ENCODE assay signal across 22 mouse cellular contexts in genomic region chr12:78952484-78952883, GRCm38 (mm10). TPM values are rescaled to one million over a fixed set of nuclear protein-coding genes. Genes with fewer than 3 reads are reported as not detected.
DNase-seq lines count a peak whose midpoint lies in the region; ATAC-seq and TF ChIP-seq lines count a peak whose summit lies in the region.
"Had no signal": no experiment of that assay in that cellular context is flagged by ENCODE, and none has a peak within 500 bp of the region (broad histone marks: within the 10 kb centered on the region; RNA-seq: fewer than 3 reads in every experiment).

No protein-coding gene starts in this region.

- no peak for TF ChIP-seq CTCF in kidney, adult 2 months (conservative IDR thresholded peaks at IDR 0.05; ENCODE audit: insufficient read depth, insufficient read length, low read depth, low read length)

- H3ac ChIP-seq in myocyte (ENCODE audit: control insufficient read depth, insufficient read length) = no peak overlapping the region

- H3K9me3 ChIP-seq in heart, embryonic 13.5 days = peaks cover 21% of the 10 kb centered on the region
- H3K9me3 ChIP-seq: liver, embryonic 13.5 days; lung, embryonic 15.5 days had no signal

- intact Hi-C loops in left cerebral cortex, postnatal 4 days (cut with DNase I) = no loop called here

- no peaks in the 10 kb centered on the region for H3K36me3 ChIP-seq in heart, embryonic 13.5 days
- H3K36me3 ChIP-seq in myocyte (ENCODE audit: control insufficient read depth, insufficient read depth) = no peaks in the 10 kb centered on the region
- no peaks in the 10 kb centered on the region for H3K36me3 ChIP-seq in kidney, adult 2 months (ENCODE audit: control insufficient read depth, insufficient read depth, low read length)
- H3K36me3 ChIP-seq: forebrain, embryonic 15.5 days; limb, embryonic 13.5 days; liver, embryonic 13.5 days; lung, embryonic 15.5 days; midbrain, embryonic 10.5 days; neural tube, embryonic 12.5 days had no signal

- DNase-seq in heart, postnatal 4 days = no peak
- DNase-seq in left cerebral cortex, postnatal 4 days = peak; percentile 54
- no peak for DNase-seq in left cerebral cortex, adult 18-20 months (ENCODE audit: low spot score in 2 of 2)
- peak; percentile 86 for DNase-seq in cerebellum, adult 8-10 months
- DNase-seq in kidney, adult 2 months = no peak
- no peak for DNase-seq in thymus, postnatal 10 days (ENCODE audit: low spot score in 2 of 2)
- DNase-seq: B cell, adult 2 months; kidney, adult 11 months; kidney, postnatal 10 days; layer of hippocampus, adult 9-11 months; liver, embryonic 13.5 days; lung, postnatal 4 days; thymus, postnatal 4 days had no signal

- no peak overlapping the region for H3K4me3 ChIP-seq in heart, embryonic 13.5 days
- no peak overlapping the region for H3K4me3 ChIP-seq in myocyte
- no peak overlapping the region for H3K4me3 ChIP-seq in kidney, adult 2 months (ENCODE audit: insufficient read depth, low read depth, low read length)
- H3K4me3 ChIP-seq: forebrain, embryonic 15.5 days; hindbrain, embryonic 15.5 days; limb, embryonic 13.5 days; liver, embryonic 13.5 days; lung, embryonic 15.5 days; midbrain, embryonic 10.5 days; neural tube, embryonic 12.5 days had no signal

- no peaks in the 10 kb centered on the region for H3K79me2 ChIP-seq in myocyte (ENCODE audit: control insufficient read depth, insufficient read depth)

- peaks cover 9% of the 10 kb centered on the region; the same call in 1 of the 2 replicates for H3K4me1 ChIP-seq in heart, embryonic 13.5 days
- no peaks in the 10 kb centered on the region for H3K4me1 ChIP-seq in kidney, adult 2 months (ENCODE audit: control insufficient read depth, insufficient read depth, low read length)
- H3K4me1 ChIP-seq: forebrain, embryonic 15.5 days; hindbrain, embryonic 15.5 days; limb, embryonic 13.5 days; liver, embryonic 13.5 days; lung, embryonic 15.5 days; neural tube, embryonic 12.5 days had no signal

- H3K9ac ChIP-seq in heart, embryonic 13.5 days = 0 out of 2 replicates have a peak overlapping the region, but pooled peaks have one; percentile 24
- H3K9ac ChIP-seq: forebrain, embryonic 15.5 days; hindbrain, embryonic 15.5 days; limb, embryonic 13.5 days; liver, embryonic 13.5 days; lung, embryonic 15.5 days; neural tube, embryonic 12.5 days had no signal

- peak overlapping the region; percentile 30 for H3K4me2 ChIP-seq in heart, embryonic 13.5 days
- peak overlapping the region; percentile 60 for H3K4me2 ChIP-seq in myocyte (ENCODE audit: low read depth)
- H3K4me2 ChIP-seq: forebrain, embryonic 15.5 days; hindbrain, embryonic 15.5 days; limb, embryonic 13.5 days; liver, embryonic 13.5 days; lung, embryonic 15.5 days; neural tube, embryonic 12.5 days had no signal

- no peaks in the 10 kb centered on the region for H3K27me3 ChIP-seq in heart, embryonic 13.5 days (replicated peaks)
- no peaks in the 10 kb centered on the region for H3K27me3 ChIP-seq in myocyte (ENCODE audit: control insufficient read depth, insufficient read depth, insufficient read length)
- no peaks in the 10 kb centered on the region for H3K27me3 ChIP-seq in kidney, adult 2 months (replicated peaks; ENCODE audit: control insufficient read depth, insufficient read depth, low read length)
- H3K27me3 ChIP-seq: forebrain, embryonic 15.5 days; hindbrain, embryonic 15.5 days; limb, embryonic 13.5 days; lung, embryonic 15.5 days; neural tube, embryonic 12.5 days had no signal

- TF ChIP-seq POLR2A in myocyte (IDR thresholded peaks at IDR 0.05; ENCODE audit: insufficient read length, low read depth) = no peak
- TF ChIP-seq POLR2A in kidney, adult 2 months (IDR thresholded peaks at IDR 0.05; ENCODE audit: low read depth, low read length) = no peak

- H3K27ac ChIP-seq in heart, embryonic 13.5 days (replicated peaks) = peak overlapping the region; percentile 48; the same call in 1 of the 2 replicates
- H3K27ac ChIP-seq in kidney, adult 2 months (ENCODE audit: insufficient read depth, low read depth, low read length) = no peak overlapping the region
- H3K27ac ChIP-seq: forebrain, embryonic 15.5 days; hindbrain, embryonic 15.5 days; limb, embryonic 13.5 days; liver, embryonic 13.5 days; lung, embryonic 15.5 days; midbrain, embryonic 10.5 days; neural tube, embryonic 12.5 days had no signal

- 48% methylated on average over 3 of the region's 3 CpGs for WGBS in heart, embryonic 13.5 days
- 53% methylated on average over 3 of the region's 3 CpGs for WGBS in kidney, adult 2 months

- ATAC-seq in heart, embryonic 13.5 days (ENCODE audit: extremely low read depth, insufficient number of reproducible peaks, low FRiP score, low TSS enrichment) = no peak
- ATAC-seq: forebrain, embryonic 15.5 days had no signal

TF ChIP-seq in myocyte, 11 proteins besides CTCF, POLR2A, EP300 and RAD21:
- TF ChIP-seq MYOD1 (IDR thresholded peaks at IDR 0.05; ENCODE audit: control insufficient read depth in 1 of 3, insufficient read length in 2 of 3, low read depth in 2 of 3) (no peak), SRF (IDR thresholded peaks at IDR 0.05; ENCODE audit: control insufficient read depth, insufficient read length, low read depth) (no peak), CEBPB (IDR thresholded peaks at IDR 0.05; ENCODE audit: insufficient read depth, poor library complexity, severe bottlenecking) (no peak), REST (IDR thresholded peaks at IDR 0.05; ENCODE audit: insufficient read depth, insufficient read length) (no peak), MAX (IDR thresholded peaks at IDR 0.05; ENCODE audit: low read depth) (no peak), POLR2AphosphoS2 (IDR thresholded peaks at IDR 0.05; ENCODE audit: insufficient read length, low read depth) (no peak), TCF3 (IDR thresholded peaks at IDR 0.05; ENCODE audit: insufficient read length, low read depth) (no peak), E2F4 (IDR thresholded peaks at IDR 0.05; ENCODE audit: insufficient read depth) (no peak), TCF12 (IDR thresholded peaks at IDR 0.05; ENCODE audit: insufficient read depth, poor library complexity, severe bottlenecking) (no peak), USF1 (IDR thresholded peaks at IDR 0.05; ENCODE audit: low read depth) (no peak), MYOG (IDR thresholded peaks at IDR 0.05; ENCODE audit: control insufficient read depth in 1 of 3, insufficient read depth in 1 of 3, insufficient read length in 2 of 3, low read depth in 2 of 3) (no peak)

RNA-seq across cellular contexts. Expression of gene Plek2, which starts 45.7 kb away (rescaled TPM):
- polyA plus RNA-seq in heart, embryonic 13.5 days (2015; fragmentation: Nextera tagmentation; extraction: Ambion mirVana) = 6.2 and 7.7 TPM in 2 replicates
- total RNA-seq in heart, postnatal 4 days (2021) = under 1 TPM; 0.45 to 0.54 TPM
- total RNA-seq in left cerebral cortex, postnatal 4 days (2021) = under 1 TPM; 0.81 to 0.88 TPM
- under 1 TPM; 0.21 to 0.30 TPM for total RNA-seq in left cerebral cortex, adult 18-20 months (2021)
- polyA plus RNA-seq in myocyte (2012; fragmentation: generic; extraction: Trizol) = 0.55 TPM
- polyA plus RNA-seq in kidney, adult 2 months (2012; rRNA removed) = 2.0 TPM in 2 replicates
- total RNA-seq: monocyte, adult 5-6 weeks had no signal

RNA-seq across cellular contexts. Expression of gene Tmem229b, which starts 54.9 kb away (rescaled TPM):
- polyA plus RNA-seq in heart, embryonic 13.5 days (2015; fragmentation: Nextera tagmentation; extraction: Ambion mirVana) = 2.6 TPM in 2 replicates
- total RNA-seq in heart, postnatal 4 days (2021) = 1 to 10 TPM; 3.1 to 3.8 TPM
- total RNA-seq in left cerebral cortex, postnatal 4 days (2021) = 100 to 1,000 TPM; 116 to 121 TPM
- total RNA-seq in left cerebral cortex, adult 18-20 months (2021) = 10 to 100 TPM; 24.8 to 25.5 TPM
- polyA plus RNA-seq in myocyte (2012; fragmentation: generic; extraction: Trizol) = 2.9 TPM
- 5.3 and 7.4 TPM in 2 replicates for polyA plus RNA-seq in kidney, adult 2 months (2012; rRNA removed)

Comparison
In these comparisons a context has a peak if more than half of its experiments do, and no peak if none do; other contexts are left out.
1. DNase-seq: peak in left cerebral cortex, postnatal 4 days (single experiment) and cerebellum, adult 8-10 months (single experiment); none in heart, postnatal 4 days (single experiment), left cerebral cortex, adult 18-20 months (0 of 2), kidney, adult 2 months (single experiment) and thymus, postnatal 10 days (0 of 2).
2. RNA of gene Tmem229b, which starts 54.9 kb away (total RNA-seq): 116 to 121 TPM in left cerebral cortex, postnatal 4 days and 24.8 to 25.5 TPM in left cerebral cortex, adult 18-20 months; 3.1 to 3.8 TPM in heart, postnatal 4 days; every median in the first group is over 4 times any median in the second.